Mouse (Mus musculus) testis, adult 2 months (tissue): ENCODE results near the gene Igfbp5. TPM values are rescaled to one million over a fixed set of nuclear protein-coding genes. Genes with fewer than 3 reads are reported as not detected.

Experiments
- H3K27ac ChIP-seq: fragments of 200-500 bp; 2 replicates; pipeline ENCODE4 v1.5.1; 2012; ENCODE audit warnings: low read depth, low read length; ENCODE audit not compliant: control insufficient read depth, insufficient read depth
- H3K27me3 ChIP-seq: fragments of 200-500 bp; 2 replicates; pipeline ENCODE4 v1.6.1; 2012; ENCODE audit warnings: mild to moderate bottlenecking, low read length, moderate library complexity; ENCODE audit not compliant: control insufficient read depth, insufficient read depth
- H3K36me3 ChIP-seq: fragments of 200-500 bp; 2 replicates; pipeline ENCODE4 v1.6.1; 2012; ENCODE audit warnings: mild to moderate bottlenecking, low read length; ENCODE audit not compliant: control insufficient read depth, insufficient read depth
- H3K4me1 ChIP-seq: fragments of 200-500 bp; 2 replicates; pipeline ENCODE4 v1.6.1; 2012; ENCODE audit warnings: low read length; ENCODE audit not compliant: control insufficient read depth, insufficient read depth
- H3K4me3 ChIP-seq: fragments of 200-500 bp; 2 replicates; pipeline ENCODE4 v1.5.1; 2012; ENCODE audit warnings: low read depth, mild to moderate bottlenecking, low read length, moderate library complexity, mixed read lengths; ENCODE audit not compliant: control insufficient read depth
- CTCF ChIP-seq: fragments of 200-500 bp; IDR thresholded peaks from 2 replicates; pipeline ENCODE4 v1.5.1; 2012; ENCODE audit warnings: low read depth, mild to moderate bottlenecking, inconsistent platforms, low read length, moderate library complexity; ENCODE audit not compliant: control insufficient read depth, insufficient read depth, insufficient replicate concordance
- POLR2A ChIP-seq: fragments of 200-500 bp; IDR thresholded peaks from 2 replicates; pipeline ENCODE4 v1.6.1; 2012; ENCODE audit warnings: low read depth, mild to moderate bottlenecking, inconsistent platforms, low read length, moderate library complexity; ENCODE audit not compliant: control insufficient read depth
- polyA plus RNA-seq: library from polyadenylated mRNA; depleted of rRNA; stranded (reverse); fragments of >200 nt; gene quantifications from 2 replicates; pipeline ENCODE4 v1.2.3, GENCODE M21; 2012

Gene Igfbp5
- polyA plus RNA-seq, 1 experiment = 1.3 TPM

- Histone ChIP-seq H3K4me1 (peaks cover 19% of the 10 kb centered on the region), H3K27ac (no peak overlapping the region), H3K27me3 (no peaks in the 10 kb centered on the region), H3K4me3 (no peak overlapping the region), H3K36me3 (no peaks in the 10 kb centered on the region)
- TF ChIP-seq CTCF = no peak
- TF ChIP-seq POLR2A = no peak
Observed at GRCm38 (mm10) chr1:72860502-72860901, 14.2 kb downstream of the Igfbp5 start.

GRCm38 (mm10) chr1:72859963-72860362 lies 14.7 kb downstream of the Igfbp5 start:
- Histone ChIP-seq H3K36me3 (no peaks in the 10 kb centered on the region), H3K27me3 (no peaks in the 10 kb centered on the region), H3K4me1 (peaks cover 19% of the 10 kb centered on the region), H3K4me3 (no peak overlapping the region), H3K27ac (no peak overlapping the region)
- TF ChIP-seq CTCF (no peak), POLR2A (no peak)

DNA sequence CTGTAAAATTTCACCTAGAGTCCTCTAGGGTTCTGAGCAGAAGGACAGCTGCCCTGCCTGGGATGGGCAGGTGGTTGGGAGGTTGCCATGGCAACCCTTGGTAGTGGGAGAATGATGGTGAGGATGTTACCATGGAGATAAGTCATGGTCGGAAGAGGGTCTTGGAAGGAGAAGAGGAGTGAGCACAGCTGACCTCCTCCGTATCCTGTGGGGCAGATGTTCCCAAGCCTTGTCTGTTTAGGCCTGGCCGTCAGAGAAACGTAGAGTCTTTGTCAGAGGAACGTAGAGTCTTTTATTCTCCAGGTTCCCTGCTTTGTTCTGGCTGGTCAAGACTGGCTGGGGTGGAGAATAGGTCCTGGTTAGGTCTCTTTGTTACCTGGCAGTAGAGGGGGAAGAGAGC lies 15.8 kb downstream of the Igfbp5 start:
- H3K27me3 ChIP-seq = no peaks in the 10 kb centered on the region
- H3K4me1 ChIP-seq = peaks cover 19% of the 10 kb centered on the region
- no peaks in the 10 kb centered on the region for H3K36me3 ChIP-seq
- no peak overlapping the region for H3K27ac ChIP-seq
- no peak for TF ChIP-seq POLR2A
- no peak overlapping the region for H3K4me3 ChIP-seq

- TF ChIP-seq CTCF (no peak), POLR2A (no peak)
- H3K36me3 ChIP-seq = no peaks in the 10 kb centered on the region
Observed at GRCm38 (mm10) chr1:72858286-72858685, 16.4 kb downstream of the Igfbp5 start.

GRCm38 (mm10) chr1:72857631-72858030 lies 17.1 kb downstream of the Igfbp5 start:
- no peak for TF ChIP-seq CTCF
- no peak for TF ChIP-seq POLR2A
- no peaks in the 10 kb centered on the region for H3K36me3 ChIP-seq

More at GRCm38 (mm10) chr1:72858286-72858685, 16.4 kb downstream of the Igfbp5 start:
- H3K27ac ChIP-seq = no peak overlapping the region
- H3K4me3 ChIP-seq = no peak overlapping the region
- H3K4me1 ChIP-seq = peaks cover 19% of the 10 kb centered on the region
- no peaks in the 10 kb centered on the region for H3K27me3 ChIP-seq

GRCm38 (mm10) chr1:72857142-72857541 lies 17.5 kb downstream of the Igfbp5 start:
- no peaks in the 10 kb centered on the region for H3K27me3 ChIP-seq
- no peaks in the 10 kb centered on the region for H3K36me3 ChIP-seq
- peaks cover 19% of the 10 kb centered on the region for H3K4me1 ChIP-seq
- no peak overlapping the region for H3K4me3 ChIP-seq
- H3K27ac ChIP-seq = no peak overlapping the region
- TF ChIP-seq CTCF (no peak), POLR2A (no peak)

More at GRCm38 (mm10) chr1:72857631-72858030, 17.1 kb downstream of the Igfbp5 start:
- H3K4me1 ChIP-seq = peaks cover 19% of the 10 kb centered on the region
- H3K27me3 ChIP-seq = no peaks in the 10 kb centered on the region
- no peak overlapping the region for H3K4me3 ChIP-seq
- H3K27ac ChIP-seq = no peak overlapping the region

DNA sequence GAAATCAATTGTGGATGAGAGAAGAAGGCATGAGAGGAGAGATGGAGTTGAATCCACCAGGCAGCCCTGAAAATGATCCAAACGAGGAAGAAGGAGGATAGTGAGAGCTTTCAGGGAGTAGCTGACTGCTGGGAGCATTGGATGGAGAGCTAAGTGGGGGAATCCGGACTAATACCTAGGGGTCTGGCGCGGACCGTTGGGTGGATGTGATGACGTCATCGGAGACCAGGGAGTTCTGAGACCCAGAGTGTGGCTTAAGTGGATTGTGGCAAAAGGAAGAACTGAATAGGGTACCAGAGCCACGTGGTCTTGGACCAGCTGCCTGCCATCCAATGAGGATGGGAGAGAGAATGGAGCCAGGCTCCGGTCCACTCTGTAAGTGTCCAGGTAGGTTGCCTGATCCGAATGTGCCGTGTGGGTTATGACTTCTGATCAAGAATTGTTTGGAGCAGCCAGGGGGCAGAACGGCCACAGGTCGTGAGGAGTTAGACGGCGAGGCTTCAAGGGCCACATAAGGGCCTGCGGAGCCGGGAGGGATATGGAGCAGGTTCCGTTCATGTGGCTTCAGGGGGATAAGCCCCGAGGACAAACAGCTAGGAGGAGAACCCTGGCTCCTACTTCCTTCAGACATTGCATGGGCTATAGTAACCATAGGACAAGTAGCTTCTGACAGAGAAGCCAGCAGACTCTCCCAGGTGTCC lies 18.3 kb downstream of the Igfbp5 start:
- Histone ChIP-seq H3K36me3 (no peaks in the 10 kb centered on the region), H3K27me3 (no peaks in the 10 kb centered on the region), H3K4me1 (peaks cover 19% of the 10 kb centered on the region), H3K4me3 (peak overlapping the region; percentile 47), H3K27ac (peak overlapping the region; percentile 37)
- TF ChIP-seq POLR2A (no peak), CTCF (no peak)

DNA sequence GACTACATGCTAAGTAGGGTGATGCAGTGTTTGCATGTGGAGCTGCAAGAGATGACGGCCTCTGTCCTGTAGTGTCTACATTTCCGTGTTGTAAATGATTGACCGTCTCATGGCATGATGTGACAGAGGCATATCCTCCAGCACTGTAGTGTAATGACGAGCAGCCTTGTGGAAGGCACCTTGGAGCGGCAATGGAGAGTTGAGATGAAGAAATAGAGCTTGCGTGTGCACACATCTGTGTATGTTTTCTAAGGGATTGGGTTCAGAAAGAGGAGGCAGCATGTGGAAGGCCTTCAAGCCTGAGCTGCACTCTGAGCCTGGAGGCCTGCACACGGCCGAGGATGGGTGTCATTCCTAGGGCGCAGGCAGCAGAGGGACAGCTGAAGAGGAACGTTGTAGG lies 19.0 kb downstream of the Igfbp5 start:
- no peak overlapping the region for H3K4me3 ChIP-seq
- no peaks in the 10 kb centered on the region for H3K27me3 ChIP-seq
- H3K36me3 ChIP-seq = no peaks in the 10 kb centered on the region
- H3K27ac ChIP-seq = peak overlapping the region; percentile 37
- TF ChIP-seq CTCF (no peak), POLR2A (no peak)
- H3K4me1 ChIP-seq = peaks cover 19% of the 10 kb centered on the region
